Mouse (Mus musculus) midbrain, postnatal 0 days (tissue): ENCODE measurements at regions not wholly inside any gene's neighbourhood (a gene's known extent, or its start where the extent isn't known, plus 50 kb on each side); places are given as distances from the start of the nearest gene placed in this dataset.

Source experiments
- ATAC-seq: fragments of 200-750 bp; cut with Nextera tagmentation; 2 replicates; pipeline ENCODE4 v1.8.0; 2017; ENCODE audit warnings: moderate number of reproducible peaks, mild to moderate bottlenecking, moderate TSS enrichment, moderate library complexity; ENCODE audit not compliant: low FRiP score
- DNase-seq: peaks from one replicate; pipeline ENCODE4 v3.0.0-alpha.2; 2015; ENCODE audit warnings: low spot score
- H3K27ac ChIP-seq: fragments of 300-500 bp; sonication (generic); 2 replicates; pipeline ENCODE4 v1.5.1; 2014; ENCODE audit warnings: low read depth, mild to moderate bottlenecking, low read length, mixed read lengths
- H3K27me3 ChIP-seq: fragments of 300-500 bp; sonication (generic); 2 replicates; pipeline ENCODE4 v1.6.1; 2014; ENCODE audit warnings: low read length, control low read depth, mixed read lengths; ENCODE audit not compliant: insufficient read depth
- H3K36me3 ChIP-seq: fragments of 300-500 bp; sonication (generic); 2 replicates; pipeline ENCODE4 v1.6.1; 2014; ENCODE audit warnings: low read length, control low read depth, mixed read lengths; ENCODE audit not compliant: insufficient read depth
- H3K4me1 ChIP-seq: fragments of 300-500 bp; sonication (generic); 2 replicates; pipeline ENCODE4 v1.6.1; 2014; ENCODE audit warnings: mild to moderate bottlenecking, control low read depth, antibody characterized with exemption, low read length, mixed read lengths; ENCODE audit not compliant: insufficient read depth
- H3K4me2 ChIP-seq: fragments of 300-500 bp; sonication (generic); 2 replicates; pipeline ENCODE4 v1.6.1; 2014; ENCODE audit warnings: low read depth, mild to moderate bottlenecking, low read length, mixed read lengths; ENCODE audit not compliant: poor library complexity, severe bottlenecking
- H3K4me3 ChIP-seq: fragments of 300-500 bp; sonication (generic); 2 replicates; pipeline ENCODE4 v1.5.1; 2014; ENCODE audit warnings: low read depth, mild to moderate bottlenecking, low read length, moderate library complexity
- H3K9ac ChIP-seq: fragments of 300-500 bp; sonication (generic); replicated peaks from 2 replicates; pipeline ENCODE4 v1.6.1; 2014; ENCODE audit warnings: mild to moderate bottlenecking, low read length, moderate library complexity, mixed read lengths; ENCODE audit not compliant: poor library complexity, severe bottlenecking
- H3K9me3 ChIP-seq: fragments of 300-500 bp; sonication (generic); 2 replicates; pipeline ENCODE4 v1.6.1; 2016; ENCODE audit warnings: low read length, control low read depth
- CTCF ChIP-seq: IDR thresholded peaks from 2 replicates; pipeline ENCODE4 v1.5.1; 2016; ENCODE audit warnings: antibody characterized with exemption, mild to moderate bottlenecking
- WGBS: fragments of 180-500 bp; shearing (Covaris S2); extraction: QIAGEN DNeasy Blood & Tissue Kit; methylation state at CpG from one replicate; pipeline ENCODE4 v1.1.7; 2014; 5-methylcytosine and 5-hydroxymethylcytosine counted together

DNA sequence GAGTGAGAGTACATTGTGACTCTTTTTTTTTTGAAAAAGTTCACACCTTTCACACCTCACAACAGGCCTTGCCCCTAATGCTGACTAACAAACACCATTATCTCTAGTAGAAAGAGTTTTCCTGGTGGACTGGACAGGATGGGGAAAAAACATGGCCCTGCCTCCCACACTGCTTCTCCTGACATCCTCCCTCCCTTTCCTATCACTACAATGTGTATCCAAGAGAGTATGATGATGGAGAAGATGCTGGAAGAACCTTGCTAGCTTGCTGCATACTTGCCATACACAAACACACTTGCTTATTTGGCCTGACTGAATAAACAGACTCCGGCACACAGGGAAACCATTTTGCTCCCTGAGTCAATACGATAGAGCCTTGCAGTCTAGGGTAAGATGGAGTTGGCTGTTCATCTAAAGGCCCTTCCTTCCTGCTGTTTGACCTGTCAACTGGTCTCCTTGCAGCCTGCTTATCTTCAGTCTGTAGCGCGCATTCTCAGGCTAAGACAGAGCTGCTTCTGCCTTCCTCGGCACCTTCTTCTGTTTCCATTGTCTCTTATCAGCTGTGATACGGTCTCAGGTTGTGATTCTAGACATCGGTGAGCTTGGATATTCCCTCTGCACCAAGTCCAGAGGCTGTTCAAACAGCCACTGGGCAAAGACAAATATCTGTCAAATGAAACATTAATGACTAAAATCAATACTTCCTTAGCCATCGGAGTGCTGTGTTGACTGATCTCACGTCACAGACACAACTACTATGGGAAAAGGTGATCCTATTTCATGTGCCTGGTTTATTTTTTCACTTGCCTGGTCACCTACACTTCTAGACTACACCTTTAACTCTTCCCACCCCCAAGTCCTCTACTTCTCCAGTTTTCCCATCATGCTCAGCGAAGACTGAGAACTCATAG is 181.2 kb downstream of the Npr3 start:
- DNase-seq (no peak), ATAC-seq (no peak)
- H3K36me3 ChIP-seq, result no peaks in the 10 kb centered on the region
- whole genome bisulfite sequencing, result 85% methylated on average over 10 of the region's 10 CpGs
- no peak overlapping the region for H3K4me3 ChIP-seq
- TF ChIP-seq CTCF, result no peak
- no peaks in the 10 kb centered on the region for H3K27me3 ChIP-seq
- no peak overlapping the region for H3K4me2 ChIP-seq
- H3K4me1 ChIP-seq, result no peaks in the 10 kb centered on the region
- H3K9ac ChIP-seq, result no peak overlapping the region
- H3K9me3 ChIP-seq, result no peaks in the 10 kb centered on the region
- no peak overlapping the region for H3K27ac ChIP-seq

DNA sequence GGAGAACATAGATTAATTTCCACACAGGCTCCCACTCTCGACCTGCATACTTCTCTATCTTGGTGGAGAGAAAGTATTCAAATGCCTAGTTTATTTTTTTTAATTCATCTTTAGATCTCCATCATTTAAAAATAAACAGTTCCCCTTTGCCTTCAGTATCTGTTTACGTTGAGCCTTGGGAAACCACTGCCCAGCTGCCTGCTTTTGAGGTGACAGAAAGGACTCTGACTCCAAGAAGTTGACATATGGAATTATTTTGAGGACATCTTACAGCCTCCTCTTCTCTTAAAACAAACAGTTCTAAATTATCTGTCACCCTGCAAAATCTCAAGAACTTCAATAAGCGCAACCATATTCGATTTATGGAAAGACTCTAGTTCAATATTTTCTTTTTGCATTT is 186.4 kb downstream of the Npr3 start:
- no peak overlapping the region for H3K4me3 ChIP-seq
- H3K27me3 ChIP-seq, result no peaks in the 10 kb centered on the region
- no peak for TF ChIP-seq CTCF
- no peak overlapping the region for H3K4me2 ChIP-seq
- no peak overlapping the region for H3K9ac ChIP-seq
- no peaks in the 10 kb centered on the region for H3K36me3 ChIP-seq
- H3K27ac ChIP-seq, result no peak overlapping the region
- no peak for DNase-seq
- H3K4me1 ChIP-seq, result no peaks in the 10 kb centered on the region
- 87% methylated on average over 4 of the region's 4 CpGs for WGBS
- H3K9me3 ChIP-seq, result no peaks in the 10 kb centered on the region
- no peak for ATAC-seq

DNA sequence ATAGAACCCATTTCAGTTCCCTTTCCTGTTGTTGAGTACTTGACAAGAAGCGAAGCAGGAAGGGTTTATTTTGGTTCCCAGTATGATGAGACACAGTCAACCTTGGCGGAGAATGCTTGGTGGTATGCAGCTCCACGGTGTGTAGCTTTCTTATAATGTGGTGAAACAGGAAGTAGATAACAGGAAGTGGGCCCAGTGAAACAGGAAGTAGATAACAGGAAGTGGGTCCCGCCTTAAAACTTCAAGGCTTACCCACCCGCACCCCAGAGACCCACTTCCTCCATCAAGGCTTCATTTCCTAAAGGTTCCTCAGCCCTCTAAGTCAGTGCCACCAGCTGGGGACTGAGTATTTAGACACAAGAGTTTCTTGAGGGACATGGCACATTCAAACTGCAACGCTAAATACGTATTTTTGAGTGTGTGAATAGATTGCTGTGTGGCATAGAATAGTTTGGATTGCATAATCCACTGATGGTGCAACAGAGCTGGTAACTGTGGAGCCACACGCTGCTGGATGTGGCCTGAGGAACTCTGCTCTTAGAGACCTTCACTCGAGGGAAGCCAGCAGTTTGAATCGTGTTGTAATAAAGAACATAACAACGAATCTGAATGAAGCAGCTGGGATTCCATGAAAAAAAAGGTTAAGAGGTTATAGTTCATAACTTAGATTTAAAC is 190.8 kb downstream of the Npr3 start:
- Histone ChIP-seq H3K36me3 (no peaks in the 10 kb centered on the region), H3K9ac (no peak overlapping the region), H3K4me2 (no peak overlapping the region), H3K27ac (no peak overlapping the region), H3K9me3 (no peaks in the 10 kb centered on the region), H3K27me3 (no peaks in the 10 kb centered on the region), H3K4me1 (no peaks in the 10 kb centered on the region), H3K4me3 (no peak overlapping the region)
- ATAC-seq, result no peak
- 94% methylated on average over 11 of the region's 11 CpGs for WGBS
- no peak for DNase-seq
- no peak for TF ChIP-seq CTCF

DNA sequence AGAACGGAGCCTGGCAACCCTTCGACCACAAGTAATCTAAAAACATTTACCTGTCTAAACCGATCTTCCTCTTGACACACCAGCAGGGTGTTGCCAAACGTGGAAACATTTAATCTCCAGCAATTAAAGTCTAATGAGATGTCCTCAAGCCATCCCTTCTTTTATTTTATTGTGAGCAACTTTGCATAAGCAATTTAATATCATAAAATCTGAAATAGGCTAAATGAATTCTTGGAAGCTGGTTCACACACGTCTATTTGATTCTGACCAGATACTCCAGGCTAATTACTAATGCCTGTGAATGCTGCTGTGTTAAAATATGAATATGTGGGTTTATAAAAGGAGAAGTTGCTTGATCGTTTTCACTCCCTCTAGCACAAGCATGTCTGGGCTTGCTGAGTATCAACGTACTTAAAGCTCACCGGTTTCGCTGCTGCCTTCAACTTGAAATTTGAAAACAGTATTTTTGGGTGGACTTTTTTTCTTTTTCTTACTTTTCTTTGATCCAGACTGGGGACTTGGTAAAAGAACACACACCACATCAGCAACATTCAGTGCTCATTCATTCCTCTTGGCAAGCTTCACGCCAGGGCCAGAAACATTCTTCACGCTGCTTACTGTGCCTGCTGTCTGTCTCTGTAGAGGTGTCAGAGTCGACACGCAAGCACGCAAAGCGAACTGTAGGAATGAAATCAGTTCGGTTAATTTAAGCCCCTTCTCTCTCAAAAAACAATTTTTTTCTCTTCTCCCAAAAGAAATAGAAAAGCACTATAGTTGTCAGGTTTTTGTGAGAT is 194.4 kb downstream of the Npr3 start:
- Histone ChIP-seq H3K27me3 (no peaks in the 10 kb centered on the region), H3K27ac (no peak overlapping the region), H3K4me1 (no peaks in the 10 kb centered on the region), H3K9me3 (no peaks in the 10 kb centered on the region), H3K4me2 (no peak overlapping the region), H3K9ac (no peak overlapping the region), H3K36me3 (no peaks in the 10 kb centered on the region), H3K4me3 (no peak overlapping the region)
- ATAC-seq (no peak), DNase-seq (no peak)
- WGBS, result 75% methylated on average over 16 of the region's 16 CpGs
- TF ChIP-seq CTCF, result no peak

DNA sequence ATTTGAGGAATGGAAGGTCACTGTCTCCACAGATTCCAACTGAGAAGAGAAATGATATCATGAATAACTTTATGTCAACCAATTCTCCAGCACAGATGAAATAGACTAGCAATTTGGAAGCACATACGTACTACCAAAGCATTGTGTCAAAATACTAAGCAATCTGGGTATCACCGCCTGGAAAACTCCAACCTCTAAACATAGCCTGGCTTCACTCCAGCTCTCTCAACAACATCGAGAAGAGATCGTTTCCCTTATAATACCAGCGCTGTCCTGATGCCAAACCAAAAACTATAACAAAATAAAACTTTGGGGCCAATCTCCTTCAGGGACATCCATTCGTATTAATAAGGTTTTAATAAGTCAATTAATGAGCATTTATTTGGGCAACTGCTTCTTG is 205.8 kb downstream of the Npr3 start:
- ATAC-seq (no peak), DNase-seq (no peak)
- no peak for TF ChIP-seq CTCF
- H3K27ac ChIP-seq, result no peak overlapping the region
- no peak overlapping the region for H3K4me2 ChIP-seq
- 83% methylated on average over 6 of the region's 6 CpGs for WGBS
- no peaks in the 10 kb centered on the region for H3K36me3 ChIP-seq
- no peaks in the 10 kb centered on the region for H3K4me1 ChIP-seq
- H3K27me3 ChIP-seq, result no peaks in the 10 kb centered on the region
- H3K4me3 ChIP-seq, result no peak overlapping the region
- no peak overlapping the region for H3K9ac ChIP-seq
- H3K9me3 ChIP-seq, result no peaks in the 10 kb centered on the region
